Mouse (Mus musculus): ENCODE results near the gene Zfp386. TPM values are rescaled to one million over a fixed set of nuclear protein-coding genes. Genes with fewer than 3 reads are reported as not detected.

The Zfp386 gene
- polyA plus RNA-seq, 1 experiment from 2014 or later: 69.9 TPM

GRCm38 (mm10) chr12:116077855-116078366, 30.4 kb downstream of the Zfp386 start:
- peak; percentile 82; the same call in 1 of the 2 replicates for ATAC-seq
- no peaks in the 10 kb centered on the region; the same call in 1 of the 2 replicates for H3K27me3 ChIP-seq (replicated peaks; ENCODE audit: control insufficient read depth, insufficient read depth, low read length)
- H3K9me3 ChIP-seq (replicated peaks; ENCODE audit: control insufficient read depth, low read length): no peaks in the 10 kb centered on the region
- no peaks in the 10 kb centered on the region for H3K36me3 ChIP-seq (ENCODE audit: control insufficient read depth, insufficient read depth, low read length)
- H3K9ac ChIP-seq (ENCODE audit: low read length): peak overlapping the region; percentile 80
- no peak for DNase-seq (ENCODE audit: low spot score)
- peak overlapping the region; percentile 92 for H3K4me2 ChIP-seq (ENCODE audit: low read length)
- WGBS: 0% methylated on average over 24 of the region's 24 CpGs
- peak overlapping the region; percentile 58 for H3K4me3 ChIP-seq (ENCODE audit: low read depth, low read length)
- no peak overlapping the region for H3K27ac ChIP-seq (ENCODE audit: low read depth, low read length)
- no peaks in the 10 kb centered on the region for H3K4me1 ChIP-seq (ENCODE audit: control insufficient read depth, insufficient read depth, low read length)

- DNase-seq (ENCODE audit: low spot score): no peak
- ATAC-seq: no peak
- Histone ChIP-seq H3K27me3 (replicated peaks; ENCODE audit: control insufficient read depth, insufficient read depth, low read length) (no peaks in the 10 kb centered on the region), H3K4me2 (ENCODE audit: low read length) (no peak overlapping the region), H3K27ac (ENCODE audit: low read depth, low read length) (no peak overlapping the region), H3K4me3 (ENCODE audit: low read depth, low read length) (no peak overlapping the region), H3K4me1 (ENCODE audit: control insufficient read depth, insufficient read depth, low read length) (no peaks in the 10 kb centered on the region), H3K9ac (ENCODE audit: low read length) (no peak overlapping the region), H3K9me3 (replicated peaks; ENCODE audit: control insufficient read depth, low read length) (no peaks in the 10 kb centered on the region), H3K36me3 (ENCODE audit: control insufficient read depth, insufficient read depth, low read length) (no peaks in the 10 kb centered on the region)
- 84% methylated on average over 6 of the region's 6 CpGs for WGBS
Observed at GRCm38 (mm10) chr12:116083125-116083524, 35.6 kb downstream of the Zfp386 start.

- Histone ChIP-seq H3K9ac (ENCODE audit: low read length) (no peak overlapping the region), H3K27me3 (replicated peaks; ENCODE audit: control insufficient read depth, insufficient read depth, low read length) (no peaks in the 10 kb centered on the region), H3K4me3 (ENCODE audit: low read depth, low read length) (no peak overlapping the region), H3K27ac (ENCODE audit: low read depth, low read length) (no peak overlapping the region), H3K4me2 (ENCODE audit: low read length) (no peak overlapping the region), H3K9me3 (replicated peaks; ENCODE audit: control insufficient read depth, low read length) (no peaks in the 10 kb centered on the region), H3K4me1 (ENCODE audit: control insufficient read depth, insufficient read depth, low read length) (no peaks in the 10 kb centered on the region), H3K36me3 (ENCODE audit: control insufficient read depth, insufficient read depth, low read length) (no peaks in the 10 kb centered on the region)
- WGBS: 80% methylated on average over 2 of the region's 2 CpGs
- DNase-seq (ENCODE audit: low spot score): no peak
- ATAC-seq: no peak
Observed at GRCm38 (mm10) chr12:116084294-116084693, 36.8 kb downstream of the Zfp386 start.

DNA sequence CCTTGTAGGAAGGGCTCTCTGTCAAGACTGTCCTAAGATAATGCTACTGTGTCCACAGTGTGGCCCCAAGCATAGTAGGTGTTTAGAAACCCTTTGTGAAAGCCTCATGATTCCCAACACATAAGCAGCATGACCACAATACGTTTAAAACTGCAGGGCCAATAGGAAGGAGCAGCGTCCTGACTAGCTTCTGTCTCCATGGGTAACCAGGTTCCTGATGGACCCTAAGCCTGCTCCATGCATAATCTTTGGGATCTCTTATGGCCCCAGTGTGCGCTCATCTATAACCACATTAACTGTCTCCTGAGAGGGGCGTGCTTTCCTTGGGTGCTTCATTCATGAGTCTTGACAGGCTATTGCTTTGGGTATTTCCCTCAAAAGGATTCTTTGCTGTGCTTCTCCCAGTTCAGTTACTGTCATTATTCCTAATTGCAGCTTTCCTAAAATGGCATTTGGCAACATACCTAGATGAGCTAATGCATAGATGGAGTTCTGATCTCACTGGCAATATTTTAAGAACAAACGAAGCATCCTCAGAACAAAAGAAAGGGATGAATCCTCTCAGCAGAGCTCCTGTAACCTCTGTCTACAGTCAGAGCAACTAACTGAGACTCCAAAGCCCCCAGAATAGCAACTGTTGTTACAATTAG, 39.6 kb downstream of the Zfp386 start:
- H3K9ac ChIP-seq (ENCODE audit: low read length): no peak overlapping the region
- no peak overlapping the region for H3K4me3 ChIP-seq (ENCODE audit: low read depth, low read length)
- ATAC-seq: no peak

DNA sequence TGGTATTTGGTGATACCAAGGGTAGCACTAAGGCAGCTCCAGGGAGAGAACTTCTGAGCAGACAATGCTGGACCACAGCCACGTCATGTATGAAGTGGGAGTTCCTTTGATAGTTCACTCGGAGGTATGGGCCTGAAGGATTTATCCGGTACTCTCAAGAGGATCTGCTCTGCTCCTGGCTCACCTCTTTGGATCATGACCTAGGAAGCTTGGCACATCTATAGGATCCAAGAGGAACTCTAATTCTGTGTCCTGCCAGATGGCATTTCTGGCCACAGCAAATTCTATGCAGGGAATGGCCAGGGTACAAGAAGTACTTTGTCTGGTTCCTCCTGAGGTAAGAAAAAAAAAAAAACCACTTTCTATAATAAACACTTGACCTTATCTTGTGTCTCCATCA, 42.3 kb downstream of the Zfp386 start:
- no peak overlapping the region for H3K27ac ChIP-seq (ENCODE audit: low read depth, low read length)
- no peak overlapping the region for H3K4me3 ChIP-seq (ENCODE audit: low read depth, low read length)
- no peak overlapping the region for H3K9ac ChIP-seq (ENCODE audit: low read length)
- no peaks in the 10 kb centered on the region for H3K27me3 ChIP-seq (replicated peaks; ENCODE audit: control insufficient read depth, insufficient read depth, low read length)
- no peak overlapping the region for H3K4me2 ChIP-seq (ENCODE audit: low read length)
- no peak for DNase-seq (ENCODE audit: low spot score)
- no peaks in the 10 kb centered on the region for H3K9me3 ChIP-seq (replicated peaks; ENCODE audit: control insufficient read depth, low read length)
- no peaks in the 10 kb centered on the region for H3K4me1 ChIP-seq (ENCODE audit: control insufficient read depth, insufficient read depth, low read length)
- ATAC-seq: no peak
- no peaks in the 10 kb centered on the region for H3K36me3 ChIP-seq (ENCODE audit: control insufficient read depth, insufficient read depth, low read length)
- 95% methylated on average over 3 of the region's 3 CpGs for WGBS

More for the DNA sequence above, 39.6 kb downstream of the Zfp386 start:
- no peaks in the 10 kb centered on the region for H3K36me3 ChIP-seq (ENCODE audit: control insufficient read depth, insufficient read depth, low read length)
- no peaks in the 10 kb centered on the region for H3K27me3 ChIP-seq (replicated peaks; ENCODE audit: control insufficient read depth, insufficient read depth, low read length)
- no peak for DNase-seq (ENCODE audit: low spot score)
- no peak overlapping the region for H3K4me2 ChIP-seq (ENCODE audit: low read length)
- H3K9me3 ChIP-seq (replicated peaks; ENCODE audit: control insufficient read depth, low read length): no peaks in the 10 kb centered on the region
- 74% methylated on average over 5 of the region's 5 CpGs for WGBS
- H3K4me1 ChIP-seq (ENCODE audit: control insufficient read depth, insufficient read depth, low read length): no peaks in the 10 kb centered on the region
- H3K27ac ChIP-seq (ENCODE audit: low read depth, low read length): no peak overlapping the region

DNA sequence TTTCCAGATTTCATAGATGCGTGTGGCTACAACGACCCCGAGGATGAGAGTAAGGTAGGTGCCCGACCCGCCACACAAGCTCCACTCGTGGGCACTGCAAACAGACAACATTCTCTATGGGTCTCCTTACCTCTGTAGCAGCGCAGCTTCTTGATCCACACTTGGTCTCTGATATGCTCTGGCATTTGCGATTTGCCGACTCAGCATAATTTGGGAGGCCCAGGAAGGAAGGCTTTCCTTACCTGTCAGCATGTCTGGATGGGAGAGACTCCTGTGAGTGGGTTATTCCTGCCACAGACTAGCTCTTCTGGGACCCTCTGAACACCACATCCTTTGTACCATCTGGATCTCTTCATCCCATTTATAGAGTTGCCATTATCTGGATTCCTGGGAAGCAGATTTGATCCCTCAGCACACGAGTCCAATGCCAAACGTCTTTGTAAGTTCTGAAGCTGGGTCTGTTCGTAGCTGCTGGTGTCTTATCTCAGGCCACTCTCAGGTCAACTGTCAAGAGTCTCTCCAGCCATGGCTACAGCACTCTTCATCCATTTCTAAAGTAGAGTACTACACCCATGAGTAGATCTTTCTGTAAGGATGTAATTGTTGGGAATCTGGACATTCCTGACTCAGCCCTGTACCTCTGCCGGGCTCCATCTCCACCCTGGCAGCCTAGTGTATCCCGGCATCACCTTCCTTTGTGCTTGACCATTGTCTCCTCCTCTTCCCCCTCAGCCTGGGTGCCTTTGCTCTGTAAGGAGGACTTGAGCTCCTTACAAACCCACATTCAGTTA, 47.4 kb downstream of the Zfp386 start:
- WGBS: 93% methylated on average over 14 of the region's 14 CpGs
- no peak overlapping the region for H3K9ac ChIP-seq (ENCODE audit: low read length)
- ATAC-seq: no peak
- no peaks in the 10 kb centered on the region for H3K36me3 ChIP-seq (ENCODE audit: control insufficient read depth, insufficient read depth, low read length)
- no peaks in the 10 kb centered on the region for H3K9me3 ChIP-seq (replicated peaks; ENCODE audit: control insufficient read depth, low read length)
- H3K27ac ChIP-seq (ENCODE audit: low read depth, low read length): no peak overlapping the region
- no peak for DNase-seq (ENCODE audit: low spot score)
- no peak overlapping the region for H3K4me2 ChIP-seq (ENCODE audit: low read length)
- no peak overlapping the region for H3K4me3 ChIP-seq (ENCODE audit: low read depth, low read length)
- no peaks in the 10 kb centered on the region for H3K27me3 ChIP-seq (replicated peaks; ENCODE audit: control insufficient read depth, insufficient read depth, low read length)
- no peaks in the 10 kb centered on the region for H3K4me1 ChIP-seq (ENCODE audit: control insufficient read depth, insufficient read depth, low read length)

DNA sequence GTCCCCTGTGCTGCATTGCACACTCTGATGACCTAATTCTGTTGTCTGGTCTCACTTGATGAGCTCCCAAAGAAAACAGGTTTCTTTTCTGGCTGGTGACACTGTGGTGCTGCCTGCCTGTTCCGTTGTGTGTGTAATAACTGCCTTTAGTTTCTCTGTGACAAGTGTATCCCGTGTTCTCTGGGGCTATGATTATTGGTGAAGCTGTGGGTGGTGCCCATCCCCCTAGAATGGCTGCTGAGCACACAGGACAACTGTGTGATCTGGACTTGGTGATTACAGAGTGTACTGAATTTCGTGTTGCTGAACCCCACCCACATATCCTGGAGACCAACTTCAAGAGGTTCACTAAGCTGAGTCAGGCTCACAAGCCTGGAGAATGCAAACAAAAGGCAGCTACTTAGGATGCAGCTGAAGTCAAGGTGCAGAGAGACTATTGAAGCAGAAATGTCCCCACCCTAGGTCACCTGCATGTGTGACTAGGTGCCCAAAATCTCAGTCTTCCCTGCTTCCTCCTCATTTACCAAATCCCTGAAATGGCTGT, 48.9 kb downstream of the Zfp386 start:
- no peaks in the 10 kb centered on the region for H3K4me1 ChIP-seq (ENCODE audit: control insufficient read depth, insufficient read depth, low read length)
- no peak for ATAC-seq
- 65% methylated on average over 3 of the region's 3 CpGs for WGBS

GRCm38 (mm10) chr12:116097166-116097565, 49.6 kb downstream of the Zfp386 start:
- H3K27me3 ChIP-seq (replicated peaks; ENCODE audit: control insufficient read depth, insufficient read depth, low read length): no peaks in the 10 kb centered on the region
- no peaks in the 10 kb centered on the region for H3K36me3 ChIP-seq (ENCODE audit: control insufficient read depth, insufficient read depth, low read length)
- DNase-seq (ENCODE audit: low spot score) (no peak), ATAC-seq (no peak)
- no peaks in the 10 kb centered on the region for H3K4me1 ChIP-seq (ENCODE audit: control insufficient read depth, insufficient read depth, low read length)
- 93% methylated on average over 8 of the region's 8 CpGs for WGBS
- H3K4me2 ChIP-seq (ENCODE audit: low read length): no peak overlapping the region
- no peak overlapping the region for H3K27ac ChIP-seq (ENCODE audit: low read depth, low read length)
- H3K9me3 ChIP-seq (replicated peaks; ENCODE audit: control insufficient read depth, low read length): no peaks in the 10 kb centered on the region
- H3K4me3 ChIP-seq (ENCODE audit: low read depth, low read length): no peak overlapping the region
- H3K9ac ChIP-seq (ENCODE audit: low read length): no peak overlapping the region

More for the DNA sequence above, 48.9 kb downstream of the Zfp386 start:
- Histone ChIP-seq H3K9ac (ENCODE audit: low read length) (no peak overlapping the region), H3K9me3 (replicated peaks; ENCODE audit: control insufficient read depth, low read length) (no peaks in the 10 kb centered on the region), H3K36me3 (ENCODE audit: control insufficient read depth, insufficient read depth, low read length) (no peaks in the 10 kb centered on the region), H3K27me3 (replicated peaks; ENCODE audit: control insufficient read depth, insufficient read depth, low read length) (no peaks in the 10 kb centered on the region), H3K27ac (ENCODE audit: low read depth, low read length) (no peak overlapping the region), H3K4me3 (ENCODE audit: low read depth, low read length) (no peak overlapping the region), H3K4me2 (ENCODE audit: low read length) (no peak overlapping the region)
- no peak for DNase-seq (ENCODE audit: low spot score)

DNA sequence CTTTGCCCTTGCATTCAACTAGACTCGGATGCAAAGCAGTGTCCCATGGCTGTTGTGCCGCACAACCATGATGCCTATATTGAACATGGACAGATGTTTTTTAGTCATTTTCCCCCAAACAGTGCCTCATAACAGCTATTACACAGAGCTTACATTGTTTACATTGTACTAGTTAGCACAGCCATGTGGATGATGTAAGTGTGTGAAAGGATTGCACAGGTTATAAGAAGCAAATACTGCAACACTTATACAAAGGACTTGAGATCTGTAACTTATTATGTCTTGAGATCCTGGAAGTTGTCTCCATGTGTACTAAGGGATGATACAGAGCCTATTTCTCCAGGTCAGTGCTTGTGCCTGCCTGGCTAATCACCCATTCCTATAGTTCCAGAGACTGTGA, 54.4 kb downstream of the Zfp386 start:
- H3K27me3 ChIP-seq (replicated peaks; ENCODE audit: control insufficient read depth, insufficient read depth, low read length): no peaks in the 10 kb centered on the region
- ATAC-seq (no peak), DNase-seq (ENCODE audit: low spot score) (no peak)
- no peak overlapping the region for H3K9ac ChIP-seq (ENCODE audit: low read length)
- H3K9me3 ChIP-seq (replicated peaks; ENCODE audit: control insufficient read depth, low read length): no peaks in the 10 kb centered on the region
- H3K4me1 ChIP-seq (ENCODE audit: control insufficient read depth, insufficient read depth, low read length): no peaks in the 10 kb centered on the region
- no peak overlapping the region for H3K4me2 ChIP-seq (ENCODE audit: low read length)
- 99% methylated on average over 2 of the region's 2 CpGs for WGBS
- no peak overlapping the region for H3K27ac ChIP-seq (ENCODE audit: low read depth, low read length)
- no peak overlapping the region for H3K4me3 ChIP-seq (ENCODE audit: low read depth, low read length)
- H3K36me3 ChIP-seq (ENCODE audit: control insufficient read depth, insufficient read depth, low read length): no peaks in the 10 kb centered on the region
